17 mouse cellular contexts compared by ENCODE assay signal in the genomic region with DNA sequence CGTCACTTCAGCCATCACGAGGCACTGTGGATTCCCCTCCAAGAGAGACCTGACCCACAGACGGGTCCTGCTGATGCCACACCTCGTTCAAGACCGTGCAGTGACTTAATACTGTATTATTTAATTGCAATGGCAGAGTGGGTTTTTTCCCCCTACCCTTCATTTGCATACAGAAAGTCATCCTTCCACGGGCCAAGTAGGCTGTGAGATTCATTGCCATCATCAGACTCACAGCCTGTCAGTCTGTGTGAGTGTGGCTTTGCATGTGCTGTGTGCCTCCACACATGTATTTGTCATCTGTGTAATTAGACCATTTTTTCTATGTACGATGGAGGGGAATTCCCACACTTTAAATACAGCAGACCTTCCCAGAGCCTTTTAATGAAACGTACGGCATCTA. TPM values are rescaled to one million over a fixed set of nuclear protein-coding genes. Genes with fewer than 3 reads are reported as not detected.
DNase-seq lines count a peak whose midpoint lies in the region; ATAC-seq and TF ChIP-seq lines count a peak whose summit lies in the region.
"Had no signal": no experiment of that assay in that cellular context is flagged by ENCODE, and none has a peak within 500 bp of the region (broad histone marks: within the 10 kb centered on the region; RNA-seq: fewer than 3 reads in every experiment).

No protein-coding gene starts in this region.

- DNase-seq in left cerebral cortex, adult 2 months (ENCODE audit: extremely low spot score in 1 of 2, low spot score in 2 of 2) = no peak
- DNase-seq in left cerebral cortex, adult 9 months (ENCODE audit: low spot score in 2 of 2) = no peak
- DNase-seq in hindbrain, embryonic 14.5 days (ENCODE audit: low spot score) = no peak
- peak; percentile 36 for DNase-seq in midbrain, postnatal 0 days (ENCODE audit: low spot score)
- DNase-seq in adrenal gland, postnatal 14 days = no peak
- no peak for DNase-seq in ovary, postnatal 10 days (ENCODE audit: low spot score)
- DNase-seq in cerebellum, adult 8-10 months = no peak
- DNase-seq: gastrocnemius, postnatal 10 days; kidney, adult 18-20 months; layer of hippocampus, adult 9-11 months; liver; lung, postnatal 10 days; right cerebral cortex, adult 18-20 months had no signal

- H3K27ac ChIP-seq in left cerebral cortex, adult 2 months = no peak overlapping the region; the same call in 1 of the 2 replicates
- peak overlapping the region; percentile 89 for H3K27ac ChIP-seq in hindbrain, embryonic 14.5 days
- H3K27ac ChIP-seq in midbrain, postnatal 0 days (ENCODE audit: low read depth, low read length) = peak overlapping the region; percentile 87

- ATAC-seq in activated CD4-positive, CD25-positive, alpha-beta regulatory T cell, adult 4 months = peak; percentile 36
- ATAC-seq in hindbrain, embryonic 14.5 days (ENCODE audit: low FRiP score) = no peak
- ATAC-seq in midbrain, postnatal 0 days (ENCODE audit: low FRiP score) = no peak

- intact Hi-C loops in left cerebral cortex, adult 2 months (cut with DNase I) = no loop called here

- H3K4me2 ChIP-seq in hindbrain, embryonic 14.5 days (replicated peaks) = peak overlapping the region; percentile 54
- peak overlapping the region; percentile 56 for H3K4me2 ChIP-seq in midbrain, postnatal 0 days (ENCODE audit: low read depth, low read length, poor library complexity, severe bottlenecking)

- TF ChIP-seq CTCF in left cerebral cortex, adult 2 months (IDR thresholded peaks at IDR 0.05) = no peak
- TF ChIP-seq CTCF in midbrain, postnatal 0 days (IDR thresholded peaks at IDR 0.05) = no peak

- peak overlapping the region; percentile 61 for H3K9ac ChIP-seq in hindbrain, embryonic 14.5 days
- peak overlapping the region; percentile 62 for H3K9ac ChIP-seq in midbrain, postnatal 0 days (replicated peaks; ENCODE audit: low read length, poor library complexity, severe bottlenecking)

- no peaks in the 10 kb centered on the region for H3K9me3 ChIP-seq in hindbrain, embryonic 14.5 days (ENCODE audit: control insufficient read depth, low read length)
- H3K9me3 ChIP-seq in midbrain, postnatal 0 days (ENCODE audit: low read length) = no peaks in the 10 kb centered on the region

- H3K36me3 ChIP-seq in hindbrain, embryonic 14.5 days (replicated peaks; ENCODE audit: control insufficient read depth, insufficient read depth) = no peaks in the 10 kb centered on the region
- H3K36me3 ChIP-seq in midbrain, postnatal 0 days (ENCODE audit: insufficient read depth, low read length) = no peaks in the 10 kb centered on the region
- H3K36me3 ChIP-seq: G1E had no signal

- peak overlapping the region; percentile 28 for H3K4me3 ChIP-seq in left cerebral cortex, adult 2 months
- peak overlapping the region; percentile 30 for H3K4me3 ChIP-seq in hindbrain, embryonic 14.5 days (replicated peaks; ENCODE audit: low read length)
- peak overlapping the region; percentile 41 for H3K4me3 ChIP-seq in midbrain, postnatal 0 days (ENCODE audit: low read depth, low read length)
- H3K4me3 ChIP-seq: erythroblast, embryonic 14.5 days had no signal

- no peaks in the 10 kb centered on the region for H3K27me3 ChIP-seq in hindbrain, embryonic 14.5 days (ENCODE audit: control insufficient read depth, insufficient read depth, low read length)
- H3K27me3 ChIP-seq in midbrain, postnatal 0 days (ENCODE audit: insufficient read depth, low read length) = no peaks in the 10 kb centered on the region

- 67% methylated on average over 9 of the region's 9 CpGs for WGBS in hindbrain, embryonic 14.5 days
- WGBS in midbrain, postnatal 0 days = 55% methylated on average over 9 of the region's 9 CpGs

- peaks cover 19% of the 10 kb centered on the region for H3K4me1 ChIP-seq in hindbrain, embryonic 14.5 days (replicated peaks; ENCODE audit: control insufficient read depth, insufficient read depth, low read length)
- peaks cover 5% of the 10 kb centered on the region; the same call in 1 of the 2 replicates for H3K4me1 ChIP-seq in midbrain, postnatal 0 days (ENCODE audit: insufficient read depth, low read length)

RNA-seq across cellular contexts. Expression of gene Ankrd55, which starts 1.1 kb away (rescaled TPM):
- 1 to 10 TPM; 3.6 to 4.1 TPM for total RNA-seq in left cerebral cortex, adult 2 months (2021)
- 10 to 100 TPM in 1 of 2 experiments, 1 to 10 TPM in 1; 8.3 to 15.4 TPM for polyA plus RNA-seq in activated CD4-positive, CD25-positive, alpha-beta regulatory T cell, adult 4 months (2017; shearing (Covaris generic))
- 9.2 and 10.9 TPM in 2 replicates for polyA plus RNA-seq in hindbrain, embryonic 14.5 days (2014; fragmentation: Nextera tagmentation; extraction: Ambion mirVana)
- total RNA-seq in midbrain, postnatal 0 days (2014; rRNA removed) = 21.2 and 24.4 TPM in 2 replicates
- 10.2 and 11.7 TPM in 2 replicates for polyA plus RNA-seq in midbrain, postnatal 0 days (2015; fragmentation: Nextera tagmentation; extraction: Ambion mirVana)
- 3.8 and 4.4 TPM in 2 replicates for total RNA-seq in adrenal gland, postnatal 14 days (2021)
- total RNA-seq: gastrocnemius, postnatal 10 days; monocyte, adult 5-6 weeks had no signal
- polyA plus RNA-seq: erythroblast, embryonic 14.5 days; G1E had no signal
